Mouse (Mus musculus): Measurements from ENCODE around the gene Nfyb. TPM values are rescaled to one million over a fixed set of nuclear protein-coding genes. Genes with fewer than 3 reads are reported as not detected.

Gene Nfyb
- polyA plus RNA-seq, 1 experiment = 10.1 TPM

DNA sequence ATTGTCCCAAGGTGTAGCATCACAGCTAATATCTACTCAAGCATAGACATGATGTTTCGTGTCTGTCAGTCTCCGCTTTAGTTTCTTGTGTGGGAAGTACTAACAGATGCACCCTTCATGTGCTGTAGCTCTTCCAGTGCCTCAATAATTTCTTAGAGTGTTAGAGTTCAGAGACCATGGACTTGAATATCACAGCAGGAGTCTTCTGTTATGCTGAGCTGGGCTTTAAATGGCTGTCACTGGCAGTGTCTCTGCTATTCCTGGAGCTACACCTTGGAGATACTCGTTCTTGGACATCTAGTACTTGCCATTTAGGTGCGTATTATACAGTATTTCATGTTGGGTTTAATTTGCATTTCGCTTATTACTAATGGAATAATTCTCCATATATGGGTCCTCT, 18.6 kb downstream of the Nfyb start:
- 89% methylated on average over 5 of the region's 5 CpGs for WGBS
- H3K4me3 ChIP-seq (ENCODE audit: insufficient read depth, low read depth, low read length) = no peak overlapping the region
- peaks cover 9% of the 10 kb centered on the region; the same call in 1 of the 2 replicates for H3K4me1 ChIP-seq (ENCODE audit: control insufficient read depth, insufficient read depth, low read length)
- H3K36me3 ChIP-seq (ENCODE audit: control insufficient read depth, insufficient read depth, low read length) = peaks cover 3% of the 10 kb centered on the region
- no peak for DNase-seq
- TF ChIP-seq POLR2A (IDR thresholded peaks at IDR 0.05; ENCODE audit: low read depth, low read length) (no peak), CTCF (conservative IDR thresholded peaks at IDR 0.05; ENCODE audit: insufficient read depth, insufficient read length, low read depth, low read length) (no peak)
- H3K27me3 ChIP-seq (replicated peaks; ENCODE audit: control insufficient read depth, insufficient read depth, low read length) = no peaks in the 10 kb centered on the region
- H3K27ac ChIP-seq (ENCODE audit: insufficient read depth, low read depth, low read length) = no peak overlapping the region

GRCm38 (mm10) chr10:82744296-82744695, 19.6 kb downstream of the Nfyb start:
- 88% methylated on average over 6 of the region's 6 CpGs for WGBS
- Histone ChIP-seq H3K27me3 (replicated peaks; ENCODE audit: control insufficient read depth, insufficient read depth, low read length) (no peaks in the 10 kb centered on the region), H3K4me3 (ENCODE audit: insufficient read depth, low read depth, low read length) (no peak overlapping the region), H3K36me3 (ENCODE audit: control insufficient read depth, insufficient read depth, low read length) (peaks cover 2% of the 10 kb centered on the region), H3K27ac (ENCODE audit: insufficient read depth, low read depth, low read length) (no peak overlapping the region), H3K4me1 (ENCODE audit: control insufficient read depth, insufficient read depth, low read length) (peaks cover 11% of the 10 kb centered on the region; the same call in 1 of the 2 replicates)
- TF ChIP-seq POLR2A (IDR thresholded peaks at IDR 0.05; ENCODE audit: low read depth, low read length) (no peak), CTCF (conservative IDR thresholded peaks at IDR 0.05; ENCODE audit: insufficient read depth, insufficient read length, low read depth, low read length) (no peak)
- no peak for DNase-seq

DNA sequence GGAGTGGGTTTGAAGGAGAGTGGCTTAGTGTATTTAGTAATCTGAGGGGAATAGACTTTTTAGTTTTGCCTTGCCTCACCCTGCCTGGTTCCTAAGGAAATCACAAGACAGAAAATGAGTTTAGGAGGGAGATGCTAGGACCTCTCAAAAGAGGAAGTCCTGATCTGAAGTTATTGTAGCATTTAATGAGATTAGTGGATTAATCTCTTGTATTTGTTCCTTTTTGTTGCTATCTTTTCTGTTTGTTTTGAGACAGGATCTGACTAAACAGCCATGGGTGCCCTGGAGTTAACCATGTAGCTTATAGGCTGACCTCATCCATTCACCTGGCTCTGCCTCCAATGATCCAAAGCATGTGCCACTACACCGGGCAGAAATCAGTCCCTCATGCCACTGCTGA, 21.4 kb downstream of the Nfyb start:
- Histone ChIP-seq H3K36me3 (ENCODE audit: control insufficient read depth, insufficient read depth, low read length) (peaks cover 1% of the 10 kb centered on the region), H3K4me3 (ENCODE audit: insufficient read depth, low read depth, low read length) (no peak overlapping the region), H3K27me3 (replicated peaks; ENCODE audit: control insufficient read depth, insufficient read depth, low read length) (no peaks in the 10 kb centered on the region), H3K4me1 (ENCODE audit: control insufficient read depth, insufficient read depth, low read length) (peaks cover 11% of the 10 kb centered on the region; the same call in 1 of the 2 replicates), H3K27ac (ENCODE audit: insufficient read depth, low read depth, low read length) (no peak overlapping the region)
- 39% methylated on average over 1 of the region's 1 CpGs for WGBS
- no peak for TF ChIP-seq POLR2A (IDR thresholded peaks at IDR 0.05; ENCODE audit: low read depth, low read length)
- no peak for TF ChIP-seq CTCF (conservative IDR thresholded peaks at IDR 0.05; ENCODE audit: insufficient read depth, insufficient read length, low read depth, low read length)
- DNase-seq = no peak

GRCm38 (mm10) chr10:82741876-82742275, 22.1 kb downstream of the Nfyb start:
- Histone ChIP-seq H3K27ac (ENCODE audit: insufficient read depth, low read depth, low read length) (peak overlapping the region; percentile 89), H3K4me1 (ENCODE audit: control insufficient read depth, insufficient read depth, low read length) (peaks cover 11% of the 10 kb centered on the region; the same call in 1 of the 2 replicates), H3K27me3 (replicated peaks; ENCODE audit: control insufficient read depth, insufficient read depth, low read length) (no peaks in the 10 kb centered on the region), H3K4me3 (ENCODE audit: insufficient read depth, low read depth, low read length) (no peak overlapping the region), H3K36me3 (ENCODE audit: control insufficient read depth, insufficient read depth, low read length) (peaks cover 1% of the 10 kb centered on the region)
- peak; percentile 68 for DNase-seq
- TF ChIP-seq POLR2A (IDR thresholded peaks at IDR 0.05; ENCODE audit: low read depth, low read length) (no peak), CTCF (conservative IDR thresholded peaks at IDR 0.05; ENCODE audit: insufficient read depth, insufficient read length, low read depth, low read length) (no peak)
- 68% methylated on average over 4 of the region's 4 CpGs for WGBS

- H3K27me3 ChIP-seq (replicated peaks; ENCODE audit: control insufficient read depth, insufficient read depth, low read length) = no peaks in the 10 kb centered on the region
- H3K4me1 ChIP-seq (ENCODE audit: control insufficient read depth, insufficient read depth, low read length) = peaks cover 11% of the 10 kb centered on the region; the same call in 1 of the 2 replicates
- 79% methylated on average over 8 of the region's 8 CpGs for WGBS
- peak overlapping the region; percentile 89 for H3K27ac ChIP-seq (ENCODE audit: insufficient read depth, low read depth, low read length)
- H3K4me3 ChIP-seq (ENCODE audit: insufficient read depth, low read depth, low read length) = no peak overlapping the region
- TF ChIP-seq POLR2A (IDR thresholded peaks at IDR 0.05; ENCODE audit: low read depth, low read length) = no peak
- no peak for TF ChIP-seq CTCF (conservative IDR thresholded peaks at IDR 0.05; ENCODE audit: insufficient read depth, insufficient read length, low read depth, low read length)
- peaks cover under 1% of the 10 kb centered on the region for H3K36me3 ChIP-seq (ENCODE audit: control insufficient read depth, insufficient read depth, low read length)
- DNase-seq = no peak
Observed at GRCm38 (mm10) chr10:82741354-82741753, 22.6 kb downstream of the Nfyb start.

DNA sequence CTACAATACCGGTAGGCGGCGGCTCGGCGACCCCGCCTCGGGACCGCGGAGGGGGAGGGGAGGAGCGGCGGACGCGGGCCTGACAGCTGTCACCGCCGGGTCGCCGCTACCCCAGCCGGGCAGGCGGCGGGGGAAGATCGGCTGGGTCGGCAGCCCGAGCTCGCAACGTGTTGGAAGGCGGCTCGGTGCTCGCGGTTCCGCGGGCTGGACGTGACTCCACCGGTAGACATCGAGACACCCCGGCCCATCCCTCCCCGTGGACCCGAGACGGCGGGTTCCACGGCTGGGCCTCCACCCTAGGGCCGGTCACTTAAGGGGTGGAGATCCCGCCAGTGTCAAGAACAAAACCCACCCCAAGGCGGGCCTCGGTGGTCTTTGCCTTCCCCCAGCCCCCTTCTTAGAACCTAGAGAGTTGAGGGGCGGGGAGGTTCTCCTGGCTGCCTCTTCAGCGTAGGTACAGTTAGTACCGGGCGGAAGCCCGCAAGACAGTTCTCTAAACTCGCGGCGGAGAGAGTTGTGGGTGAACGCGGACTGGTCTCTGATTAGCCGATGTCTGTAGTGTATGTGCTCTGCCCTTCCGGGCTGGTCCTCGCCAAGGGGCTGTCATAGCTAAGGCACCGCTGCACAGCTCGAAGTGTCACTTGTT, 64.5 kb downstream of the Nfyb start:
- DNase-seq = peak; percentile 29
- Histone ChIP-seq H3K27me3 (replicated peaks; ENCODE audit: control insufficient read depth, insufficient read depth, low read length) (no peaks in the 10 kb centered on the region), H3K4me3 (ENCODE audit: insufficient read depth, low read depth, low read length) (peak overlapping the region; percentile 86), H3K4me1 (ENCODE audit: control insufficient read depth, insufficient read depth, low read length) (0 out of 2 replicates have a peak, but pooled peaks cover 5% of the 10 kb centered on the region), H3K36me3 (ENCODE audit: control insufficient read depth, insufficient read depth, low read length) (no peaks in the 10 kb centered on the region), H3K27ac (ENCODE audit: insufficient read depth, low read depth, low read length) (peak overlapping the region; percentile 24; the same call in 1 of the 2 replicates)
- TF ChIP-seq POLR2A (IDR thresholded peaks at IDR 0.05; ENCODE audit: low read depth, low read length) (no peak), CTCF (conservative IDR thresholded peaks at IDR 0.05; ENCODE audit: insufficient read depth, insufficient read length, low read depth, low read length) (no peak)
- WGBS = under 1% methylated on average over 59 of the region's 59 CpGs

GRCm38 (mm10) chr10:82698712-82699261, 65.2 kb downstream of the Nfyb start:
- TF ChIP-seq POLR2A (IDR thresholded peaks at IDR 0.05; ENCODE audit: low read depth, low read length) (peak; percentile 22), CTCF (conservative IDR thresholded peaks at IDR 0.05; ENCODE audit: insufficient read depth, insufficient read length, low read depth, low read length) (no peak)
- 2% methylated on average over 42 of the region's 42 CpGs for WGBS
- peak; percentile 92 for DNase-seq
- Histone ChIP-seq H3K36me3 (ENCODE audit: control insufficient read depth, insufficient read depth, low read length) (no peaks in the 10 kb centered on the region), H3K4me1 (ENCODE audit: control insufficient read depth, insufficient read depth, low read length) (0 out of 2 replicates have a peak, but pooled peaks cover 5% of the 10 kb centered on the region), H3K27ac (ENCODE audit: insufficient read depth, low read depth, low read length) (peak overlapping the region; percentile 24; the same call in 1 of the 2 replicates), H3K27me3 (replicated peaks; ENCODE audit: control insufficient read depth, insufficient read depth, low read length) (no peaks in the 10 kb centered on the region), H3K4me3 (ENCODE audit: insufficient read depth, low read depth, low read length) (peak overlapping the region; percentile 86)

Other genes with a start within 250 kb of the Nfyb start
- gene 1190007I07Rik, start 140.9 kb downstream of the Nfyb start, polyA plus RNA-seq (2012; rRNA removed) = 47.2 and 53.2 TPM in 2 replicates
- gene Tdg, start 134.3 kb downstream of the Nfyb start, polyA plus RNA-seq (2012; rRNA removed) = 17.6 and 18.8 TPM in 2 replicates
- 0.94 and 2.4 TPM in 2 replicates for gene Glt8d2, start 73.5 kb downstream of the Nfyb start, polyA plus RNA-seq (2012; rRNA removed)
- 7.6 and 8.1 TPM in 2 replicates for gene Hcfc2, start 68.0 kb downstream of the Nfyb start, polyA plus RNA-seq (2012; rRNA removed)
- 58.0 and 62.1 TPM in 2 replicates for gene Txnrd1, start 69.8 kb upstream of the Nfyb start, polyA plus RNA-seq (2012; rRNA removed)
- gene Eid3, start 102.5 kb upstream of the Nfyb start, polyA plus RNA-seq (2012; rRNA removed) = 0.09 and 0.24 TPM in 2 replicates
- 8.0 and 9.2 TPM in 2 replicates for gene Chst11, start 221.4 kb upstream of the Nfyb start, polyA plus RNA-seq (2012; rRNA removed)

All from kidney, adult 2 months (tissue).